Mouse (Mus musculus): ENCODE results near the gene Gpr1. TPM values are rescaled to one million over a fixed set of nuclear protein-coding genes. Genes with fewer than 3 reads are reported as not detected.
"Not testable (repeated sequence)": the region's sequence is repeated elsewhere in the genome, so short reads cannot be mapped to it uniquely, and the experiment has no call there.

Gene Gpr1
- polyA plus RNA-seq, 1 experiment from 2014 or later = 0.88 TPM

- no peak overlapping the region for H3K4me2 ChIP-seq (ENCODE audit: low read length)
- no peak overlapping the region for H3K4me3 ChIP-seq (ENCODE audit: low read depth, low read length)
- no peaks in the 10 kb centered on the region for H3K4me1 ChIP-seq (ENCODE audit: control insufficient read depth, insufficient read depth, low read length)
- no peak for ATAC-seq
- H3K9ac ChIP-seq (ENCODE audit: low read depth, low read length) = no peak overlapping the region
- H3K36me3 ChIP-seq (ENCODE audit: control insufficient read depth, insufficient read depth, low read length) = no peaks in the 10 kb centered on the region
- no peak overlapping the region for H3K27ac ChIP-seq (ENCODE audit: low read length)
- no peaks in the 10 kb centered on the region for H3K9me3 ChIP-seq (replicated peaks; ENCODE audit: control insufficient read depth, low read length, poor library complexity, severe bottlenecking)
- H3K27me3 ChIP-seq (ENCODE audit: control insufficient read depth, insufficient read depth, low read depth, low read length) = no peaks in the 10 kb centered on the region
- 90% methylated on average over 11 of the region's 11 CpGs for WGBS
Observed at GRCm38 (mm10) chr1:63192306-63193065, 21.9 kb downstream of the Gpr1 start.

- Histone ChIP-seq H3K9ac (ENCODE audit: low read depth, low read length) (no peak overlapping the region), H3K4me1 (ENCODE audit: control insufficient read depth, insufficient read depth, low read length) (no peaks in the 10 kb centered on the region), H3K27ac (ENCODE audit: low read length) (no peak overlapping the region), H3K36me3 (ENCODE audit: control insufficient read depth, insufficient read depth, low read length) (no peaks in the 10 kb centered on the region), H3K4me2 (ENCODE audit: low read length) (no peak overlapping the region), H3K27me3 (ENCODE audit: control insufficient read depth, insufficient read depth, low read depth, low read length) (no peaks in the 10 kb centered on the region), H3K4me3 (ENCODE audit: low read depth, low read length) (no peak overlapping the region), H3K9me3 (replicated peaks; ENCODE audit: control insufficient read depth, low read length, poor library complexity, severe bottlenecking) (no peaks in the 10 kb centered on the region)
- no peak for ATAC-seq
- 72% methylated on average over 8 of the region's 8 CpGs for WGBS
Observed at GRCm38 (mm10) chr1:63190851-63191250, 23.5 kb downstream of the Gpr1 start.

- no peak overlapping the region for H3K9ac ChIP-seq (ENCODE audit: low read depth, low read length)
- no peaks in the 10 kb centered on the region for H3K9me3 ChIP-seq (replicated peaks; ENCODE audit: control insufficient read depth, low read length, poor library complexity, severe bottlenecking)
- WGBS = 94% methylated on average over 3 of the region's 3 CpGs
- no peak overlapping the region for H3K4me2 ChIP-seq (ENCODE audit: low read length)
- H3K4me3 ChIP-seq (ENCODE audit: low read depth, low read length) = no peak overlapping the region
- no peak for ATAC-seq
- H3K27ac ChIP-seq (ENCODE audit: low read length) = no peak overlapping the region
- H3K4me1 ChIP-seq (ENCODE audit: control insufficient read depth, insufficient read depth, low read length) = no peaks in the 10 kb centered on the region
- no peaks in the 10 kb centered on the region for H3K36me3 ChIP-seq (ENCODE audit: control insufficient read depth, insufficient read depth, low read length)
- no peaks in the 10 kb centered on the region for H3K27me3 ChIP-seq (ENCODE audit: control insufficient read depth, insufficient read depth, low read depth, low read length)
Observed at GRCm38 (mm10) chr1:63188536-63188935, 25.8 kb downstream of the Gpr1 start.

GRCm38 (mm10) chr1:63185430-63185829, 28.9 kb downstream of the Gpr1 start:
- WGBS = 96% methylated on average over 6 of the region's 6 CpGs
- H3K36me3 ChIP-seq (ENCODE audit: control insufficient read depth, insufficient read depth, low read length); H3K27ac ChIP-seq (ENCODE audit: low read length); H3K9ac ChIP-seq (ENCODE audit: low read depth, low read length); H3K4me3 ChIP-seq (ENCODE audit: low read depth, low read length); H3K9me3 ChIP-seq (replicated peaks; ENCODE audit: control insufficient read depth, low read length, poor library complexity, severe bottlenecking); ATAC-seq; H3K4me2 ChIP-seq (ENCODE audit: low read length); H3K27me3 ChIP-seq (ENCODE audit: control insufficient read depth, insufficient read depth, low read depth, low read length); H3K4me1 ChIP-seq (ENCODE audit: control insufficient read depth, insufficient read depth, low read length): not testable (repeated sequence)

GRCm38 (mm10) chr1:63182636-63183270, 31.6 kb downstream of the Gpr1 start:
- H3K4me2 ChIP-seq (ENCODE audit: low read length) = no peak overlapping the region
- H3K9me3 ChIP-seq (replicated peaks; ENCODE audit: control insufficient read depth, low read length, poor library complexity, severe bottlenecking) = no peaks in the 10 kb centered on the region
- ATAC-seq = no peak
- peaks cover 3% of the 10 kb centered on the region; the same call in 1 of the 2 replicates for H3K36me3 ChIP-seq (ENCODE audit: control insufficient read depth, insufficient read depth, low read length)
- 55% methylated on average over 10 of the region's 10 CpGs for WGBS
- no peak overlapping the region for H3K27ac ChIP-seq (ENCODE audit: low read length)
- peaks cover 11% of the 10 kb centered on the region for H3K4me1 ChIP-seq (ENCODE audit: control insufficient read depth, insufficient read depth, low read length)
- H3K4me3 ChIP-seq (ENCODE audit: low read depth, low read length) = no peak overlapping the region
- no peaks in the 10 kb centered on the region for H3K27me3 ChIP-seq (ENCODE audit: control insufficient read depth, insufficient read depth, low read depth, low read length)
- no peak overlapping the region for H3K9ac ChIP-seq (ENCODE audit: low read depth, low read length)

- WGBS = 79% methylated on average over 3 of the region's 5 CpGs
- peak; percentile 16; the same call in 1 of the 2 replicates for ATAC-seq
- H3K36me3 ChIP-seq (ENCODE audit: control insufficient read depth, insufficient read depth, low read length) = peaks cover 3% of the 10 kb centered on the region; the same call in 1 of the 2 replicates
- H3K4me1 ChIP-seq (ENCODE audit: control insufficient read depth, insufficient read depth, low read length) = peaks cover 15% of the 10 kb centered on the region
- no peaks in the 10 kb centered on the region for H3K9me3 ChIP-seq (replicated peaks; ENCODE audit: control insufficient read depth, low read length, poor library complexity, severe bottlenecking)
- no peak overlapping the region for H3K4me2 ChIP-seq (ENCODE audit: low read length)
- no peak overlapping the region for H3K27ac ChIP-seq (ENCODE audit: low read length)
- H3K4me3 ChIP-seq (ENCODE audit: low read depth, low read length) = no peak overlapping the region
- H3K27me3 ChIP-seq (ENCODE audit: control insufficient read depth, insufficient read depth, low read depth, low read length) = no peaks in the 10 kb centered on the region
- no peak overlapping the region for H3K9ac ChIP-seq (ENCODE audit: low read depth, low read length)
Observed at GRCm38 (mm10) chr1:63182212-63182611, 32.1 kb downstream of the Gpr1 start.

- 90% methylated on average over 1 of the region's 1 CpGs for WGBS
- peak; percentile 10; the same call in 1 of the 2 replicates for ATAC-seq
- Histone ChIP-seq H3K4me1 (ENCODE audit: control insufficient read depth, insufficient read depth, low read length) (peaks cover 15% of the 10 kb centered on the region), H3K4me2 (ENCODE audit: low read length) (no peak overlapping the region), H3K36me3 (ENCODE audit: control insufficient read depth, insufficient read depth, low read length) (peaks cover 3% of the 10 kb centered on the region; the same call in 1 of the 2 replicates), H3K27me3 (ENCODE audit: control insufficient read depth, insufficient read depth, low read depth, low read length) (no peaks in the 10 kb centered on the region), H3K27ac (ENCODE audit: low read length) (peak overlapping the region; percentile 55; the same call in 1 of the 2 replicates), H3K4me3 (ENCODE audit: low read depth, low read length) (no peak overlapping the region), H3K9me3 (replicated peaks; ENCODE audit: control insufficient read depth, low read length, poor library complexity, severe bottlenecking) (no peaks in the 10 kb centered on the region), H3K9ac (ENCODE audit: low read depth, low read length) (no peak overlapping the region)
Observed at GRCm38 (mm10) chr1:63181480-63181879, 32.9 kb downstream of the Gpr1 start.

- no peaks in the 10 kb centered on the region for H3K9me3 ChIP-seq (replicated peaks; ENCODE audit: control insufficient read depth, low read length, poor library complexity, severe bottlenecking)
Observed at GRCm38 (mm10) chr1:63181019-63181418, 33.3 kb downstream of the Gpr1 start.

GRCm38 (mm10) chr1:63180575-63180974, 33.8 kb downstream of the Gpr1 start:
- H3K27ac ChIP-seq (ENCODE audit: low read length); H3K4me2 ChIP-seq (ENCODE audit: low read length); H3K9ac ChIP-seq (ENCODE audit: low read depth, low read length); H3K36me3 ChIP-seq (ENCODE audit: control insufficient read depth, insufficient read depth, low read length); ATAC-seq; H3K9me3 ChIP-seq (replicated peaks; ENCODE audit: control insufficient read depth, low read length, poor library complexity, severe bottlenecking); H3K27me3 ChIP-seq (ENCODE audit: control insufficient read depth, insufficient read depth, low read depth, low read length); H3K4me3 ChIP-seq (ENCODE audit: low read depth, low read length): not testable (repeated sequence)
- WGBS = 75% methylated on average over 4 of the region's 4 CpGs
- H3K4me1 ChIP-seq (ENCODE audit: control insufficient read depth, insufficient read depth, low read length) = peaks cover 18% of the 10 kb centered on the region

More at GRCm38 (mm10) chr1:63181019-63181418, 33.3 kb downstream of the Gpr1 start:
- H3K9ac ChIP-seq (ENCODE audit: low read depth, low read length) = no peak overlapping the region
- H3K4me3 ChIP-seq (ENCODE audit: low read depth, low read length) = no peak overlapping the region
- H3K36me3 ChIP-seq (ENCODE audit: control insufficient read depth, insufficient read depth, low read length) = peaks cover 3% of the 10 kb centered on the region; the same call in 1 of the 2 replicates
- H3K27ac ChIP-seq (ENCODE audit: low read length) = peak overlapping the region; percentile 55; the same call in 1 of the 2 replicates
- under 1% methylated on average over 3 of the region's 3 CpGs for WGBS
- no peak overlapping the region for H3K4me2 ChIP-seq (ENCODE audit: low read length)
- H3K27me3 ChIP-seq (ENCODE audit: control insufficient read depth, insufficient read depth, low read depth, low read length) = no peaks in the 10 kb centered on the region
- peak; percentile 83 for ATAC-seq
- peaks cover 15% of the 10 kb centered on the region for H3K4me1 ChIP-seq (ENCODE audit: control insufficient read depth, insufficient read depth, low read length)

Measured in midbrain, embryonic 16.5 days (tissue).